Mouse (Mus musculus): Measurements from ENCODE around the gene Notum.
A peak's percentile ranks its signal among the peaks of the same experiment; 100 is the strongest.

The Notum gene

GRCm38 (mm10) chr11:120622805-120623204 lies 38.2 kb downstream of the Notum start:
- no peak for ATAC-seq (ENCODE audit: insufficient number of reproducible peaks, low FRiP score, low TSS enrichment)

DNA sequence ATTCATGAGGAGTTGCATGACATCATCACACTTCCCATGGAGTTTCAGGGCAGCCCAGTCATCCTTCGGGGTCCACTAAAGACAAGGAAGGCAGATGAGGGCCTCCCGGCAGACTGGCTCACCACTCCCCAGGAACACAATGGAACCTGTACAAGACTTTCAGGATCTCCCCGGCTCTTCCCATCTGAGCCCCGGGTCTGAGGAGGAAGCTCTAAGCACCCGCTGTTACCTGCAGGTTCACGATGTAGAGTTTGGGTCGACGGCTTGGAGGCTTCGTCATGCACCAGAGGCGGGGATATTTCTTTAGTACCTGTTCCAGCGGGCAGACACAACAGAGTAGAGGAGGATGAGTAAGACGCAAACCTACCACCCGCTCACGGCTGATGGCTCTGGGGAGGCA lies 40.8 kb downstream of the Notum start:
- ATAC-seq (ENCODE audit: insufficient number of reproducible peaks, low FRiP score, low TSS enrichment) = no peak

DNA sequence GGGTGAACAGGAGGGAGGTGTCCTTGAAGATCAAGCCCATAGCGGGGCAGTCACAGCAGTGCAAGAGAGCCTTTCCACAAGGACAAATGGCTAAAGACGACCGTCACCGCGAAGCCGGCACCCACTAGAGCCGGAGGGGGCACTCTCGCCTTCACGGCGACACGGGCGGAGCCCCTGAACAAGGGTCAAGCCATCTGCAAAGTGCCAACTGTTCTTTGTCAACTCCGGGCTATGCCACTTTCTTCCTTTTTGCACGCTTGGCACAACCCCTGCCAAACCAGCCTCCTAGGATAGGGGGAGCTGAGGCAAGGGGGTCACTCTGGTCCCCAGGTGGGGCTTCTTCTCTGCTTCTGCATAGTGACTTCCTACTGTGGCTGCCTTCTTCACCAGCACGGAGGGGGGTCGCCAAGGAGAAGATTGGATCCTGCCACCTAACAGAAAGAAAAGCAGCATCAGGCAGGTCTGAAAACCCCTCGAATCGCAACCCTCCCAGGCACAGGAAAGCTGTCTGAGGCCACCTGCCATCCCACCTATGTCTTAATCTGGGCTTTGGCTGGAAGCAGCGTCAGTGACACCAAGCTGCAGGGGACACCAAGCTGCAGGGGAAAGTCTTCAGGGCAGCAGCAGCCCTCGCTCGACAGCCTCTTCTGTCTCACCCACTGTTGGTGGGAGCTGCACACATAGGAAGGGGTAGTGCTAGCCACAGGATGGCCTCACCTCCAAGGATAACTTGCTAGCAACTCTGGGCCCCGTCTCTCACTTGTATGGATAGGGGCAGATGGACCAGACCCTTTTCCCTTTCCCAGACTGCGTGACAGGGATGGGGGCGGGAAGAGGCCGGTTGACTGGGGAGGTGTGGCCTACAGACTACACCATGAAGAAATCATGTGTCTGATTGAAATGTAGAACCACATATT lies 42.1 kb downstream of the Notum start:
- ATAC-seq (ENCODE audit: insufficient number of reproducible peaks, low FRiP score, low TSS enrichment) = no peak

DNA sequence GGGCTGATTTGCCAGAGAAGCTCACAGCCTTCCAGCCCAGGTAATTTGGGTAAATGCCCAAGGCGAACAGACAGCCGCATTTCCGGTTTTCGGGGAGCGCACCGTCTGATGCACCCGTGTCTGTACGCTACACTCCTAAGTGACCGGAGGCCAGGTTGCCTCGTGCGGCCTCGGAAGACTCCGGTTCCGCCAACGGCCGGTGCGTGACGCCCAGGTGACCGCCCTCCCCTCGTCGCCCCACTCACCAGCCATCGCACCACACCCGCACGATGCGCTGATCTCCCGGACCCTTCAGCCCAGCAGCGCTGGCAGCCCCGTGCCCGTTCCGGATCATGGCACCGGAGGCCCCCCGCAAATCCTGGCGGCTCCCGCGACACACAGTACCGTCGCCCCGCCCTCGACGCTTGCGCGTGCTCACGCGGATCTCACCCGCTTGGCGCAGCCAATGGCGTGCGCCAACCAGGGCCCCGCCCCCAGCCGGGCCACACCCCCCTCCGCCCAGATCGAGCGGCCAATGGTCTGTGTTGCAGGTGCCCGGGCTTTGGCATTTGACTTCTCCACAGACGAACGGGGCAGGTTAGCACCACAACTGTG lies 43.4 kb downstream of the Notum start, which contains the start of gene Pcyt2:
Gene Pcyt2 (minus strand): TSS at position 418 of the 594 bp plus-strand sequence.
- ATAC-seq (ENCODE audit: insufficient number of reproducible peaks, low FRiP score, low TSS enrichment) = peak; percentile 57

GRCm38 (mm10) chr11:120616617-120617294 lies 44.2 kb downstream of the Notum start:
- ATAC-seq (ENCODE audit: insufficient number of reproducible peaks, low FRiP score, low TSS enrichment) = no peak

DNA sequence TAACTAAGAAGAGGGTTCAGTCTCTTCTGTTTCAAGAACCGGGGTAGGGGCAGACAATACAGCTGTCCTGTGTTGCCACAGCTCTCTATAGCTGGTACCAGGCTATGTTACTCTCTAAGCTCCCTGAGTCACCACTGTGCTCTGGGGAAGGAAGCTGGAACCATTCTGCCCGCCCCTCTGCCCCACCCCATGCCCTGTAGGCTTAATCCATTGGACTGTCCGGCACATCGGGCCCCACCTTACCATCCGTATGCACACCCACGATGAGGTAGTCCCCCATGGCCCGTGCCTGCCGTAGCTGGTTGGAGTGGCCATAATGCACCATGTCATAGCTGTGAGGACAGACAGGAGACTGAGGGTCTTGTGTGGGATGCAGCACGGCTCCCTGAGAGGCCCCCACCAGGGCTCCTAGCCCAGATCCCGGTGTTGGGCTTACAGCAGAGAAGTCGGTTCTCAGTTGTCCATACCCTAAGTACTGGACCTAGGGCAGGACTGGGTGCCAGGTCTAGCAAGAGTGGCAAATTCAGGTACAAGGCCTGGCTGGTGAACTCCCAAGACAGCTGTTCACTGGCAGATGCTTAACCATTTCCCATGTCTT lies 45.3 kb downstream of the Notum start:
- no peak for ATAC-seq (ENCODE audit: insufficient number of reproducible peaks, low FRiP score, low TSS enrichment)

DNA sequence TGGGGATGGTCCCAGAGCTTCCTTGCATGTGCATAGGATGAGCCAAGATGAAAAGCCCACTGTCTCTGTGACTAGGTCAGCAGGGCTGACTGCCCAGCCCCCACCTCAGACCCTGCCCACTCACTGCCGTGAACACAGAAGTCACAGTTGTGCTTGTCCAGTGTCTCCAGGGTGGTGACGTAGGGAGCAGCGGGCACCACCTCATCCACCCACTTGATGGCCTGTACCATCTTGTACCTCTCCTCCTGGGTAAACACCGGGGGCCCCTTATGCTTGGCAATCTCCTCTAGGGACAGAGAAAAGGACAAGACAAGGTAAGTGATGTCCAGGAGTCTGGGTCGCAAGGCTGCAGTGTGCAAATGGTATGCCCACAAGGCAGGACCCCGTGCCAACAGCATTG lies 45.8 kb downstream of the Notum start:
- ATAC-seq (ENCODE audit: insufficient number of reproducible peaks, low FRiP score, low TSS enrichment) = no peak

- no peak for ATAC-seq (ENCODE audit: insufficient number of reproducible peaks, low FRiP score, low TSS enrichment)
Observed at GRCm38 (mm10) chr11:120613976-120614375, 47.0 kb downstream of the Notum start.

DNA sequence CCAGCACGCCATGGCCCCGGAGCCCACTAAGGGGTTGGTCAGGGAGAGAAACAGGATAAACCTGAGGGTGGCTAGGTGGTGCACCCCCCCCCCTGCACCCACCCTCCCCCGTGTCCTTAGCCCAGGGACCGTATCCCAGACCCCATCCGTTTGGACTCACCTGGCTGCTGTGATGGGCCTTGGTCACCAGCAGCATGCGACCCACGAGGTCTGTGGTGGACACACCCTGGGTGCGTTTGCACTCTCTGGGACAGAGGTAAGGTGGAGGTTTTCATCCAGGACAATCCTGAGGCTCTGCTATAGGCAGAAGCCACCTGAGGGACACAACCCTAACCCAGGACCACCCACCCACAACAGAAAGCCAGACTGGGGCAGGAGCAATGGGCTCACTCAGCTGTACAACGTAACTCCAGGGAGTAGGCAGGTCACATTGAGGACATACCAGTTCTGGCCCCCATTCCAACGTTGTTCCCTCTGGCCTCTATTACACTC lies 47.4 kb downstream of the Notum start:
- no peak for ATAC-seq (ENCODE audit: insufficient number of reproducible peaks, low FRiP score, low TSS enrichment)

DNA sequence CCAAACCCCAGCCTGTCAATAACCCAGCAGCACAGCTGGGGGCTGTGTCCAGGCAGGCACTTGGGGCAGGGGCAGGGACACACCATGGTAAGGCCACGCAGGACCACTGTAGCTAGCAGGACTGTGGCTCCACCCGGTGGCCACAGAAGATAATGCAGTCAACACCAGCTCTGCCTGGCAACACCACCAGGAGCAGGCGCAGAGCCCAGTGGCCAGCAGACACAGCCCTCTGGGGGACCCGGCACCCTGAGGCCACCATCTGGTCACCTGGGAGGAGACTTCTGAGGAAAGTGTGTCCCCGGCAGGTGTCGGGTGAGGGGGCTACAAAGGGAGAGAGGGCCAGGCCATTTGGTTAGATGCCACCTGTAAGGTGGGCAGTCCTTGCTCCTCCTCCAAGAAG lies 48.2 kb downstream of the Notum start:
- peak; percentile 61 for ATAC-seq (ENCODE audit: insufficient number of reproducible peaks, low FRiP score, low TSS enrichment)

- ATAC-seq (ENCODE audit: insufficient number of reproducible peaks, low FRiP score, low TSS enrichment) = no peak
Observed at GRCm38 (mm10) chr11:120610477-120611046, 50.4 kb downstream of the Notum start.

- ATAC-seq (ENCODE audit: insufficient number of reproducible peaks, low FRiP score, low TSS enrichment) = no peak
Observed at GRCm38 (mm10) chr11:120609250-120609649, 51.7 kb downstream of the Notum start.

GRCm38 (mm10) chr11:120608241-120609034 lies 52.5 kb downstream of the Notum start, which contains the start of gene Npb:
Gene Npb, plus strand, starts transcription at chr11:120608477.
- ATAC-seq (ENCODE audit: insufficient number of reproducible peaks, low FRiP score, low TSS enrichment) = no peak

DNA sequence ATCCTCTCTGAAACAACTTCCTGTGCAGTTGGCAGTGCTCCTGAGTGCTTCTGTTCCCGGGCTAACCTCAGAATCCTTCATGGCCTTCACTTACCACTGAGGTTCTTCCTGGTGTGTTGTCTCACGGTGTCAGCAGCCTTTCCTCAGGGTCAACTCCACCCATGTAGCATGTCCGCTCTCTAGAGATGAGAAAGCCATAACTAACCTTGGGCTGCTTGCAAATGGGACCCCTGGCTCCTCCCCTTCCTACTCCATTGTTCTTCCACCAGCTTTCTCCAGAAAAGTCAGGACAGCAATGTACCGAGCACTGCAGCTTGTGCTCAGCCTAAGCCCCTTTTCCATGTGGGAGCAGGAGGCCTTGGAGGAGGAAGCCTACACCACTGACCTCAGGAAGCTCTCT lies 54.2 kb downstream of the Notum start:
- no peak for ATAC-seq (ENCODE audit: insufficient number of reproducible peaks, low FRiP score, low TSS enrichment)

DNA sequence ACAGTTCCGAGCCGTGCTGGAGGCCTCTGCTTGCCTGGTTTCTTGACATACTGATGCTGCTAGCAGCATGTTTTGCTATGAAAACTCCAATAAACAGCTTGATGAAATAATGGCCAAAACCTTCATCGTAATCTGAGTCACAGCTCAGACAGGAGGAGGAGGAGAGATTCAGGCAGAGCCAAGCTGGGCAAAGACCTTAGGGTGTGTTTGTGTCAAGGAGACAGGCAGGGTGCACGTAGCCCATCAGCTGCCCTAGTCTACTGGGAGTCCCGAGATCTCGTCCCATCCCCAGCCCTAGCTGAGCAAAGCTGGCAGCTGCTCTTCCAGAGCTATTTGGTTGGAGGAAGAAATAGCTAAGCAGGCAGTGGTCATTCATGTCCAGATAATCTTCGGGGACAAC lies 55.3 kb downstream of the Notum start:
- no peak for ATAC-seq (ENCODE audit: insufficient number of reproducible peaks, low FRiP score, low TSS enrichment)

Data from cerebellum, adult (tissue).